ENCODE assay signal across 8 mouse cellular contexts in the genomic region with DNA sequence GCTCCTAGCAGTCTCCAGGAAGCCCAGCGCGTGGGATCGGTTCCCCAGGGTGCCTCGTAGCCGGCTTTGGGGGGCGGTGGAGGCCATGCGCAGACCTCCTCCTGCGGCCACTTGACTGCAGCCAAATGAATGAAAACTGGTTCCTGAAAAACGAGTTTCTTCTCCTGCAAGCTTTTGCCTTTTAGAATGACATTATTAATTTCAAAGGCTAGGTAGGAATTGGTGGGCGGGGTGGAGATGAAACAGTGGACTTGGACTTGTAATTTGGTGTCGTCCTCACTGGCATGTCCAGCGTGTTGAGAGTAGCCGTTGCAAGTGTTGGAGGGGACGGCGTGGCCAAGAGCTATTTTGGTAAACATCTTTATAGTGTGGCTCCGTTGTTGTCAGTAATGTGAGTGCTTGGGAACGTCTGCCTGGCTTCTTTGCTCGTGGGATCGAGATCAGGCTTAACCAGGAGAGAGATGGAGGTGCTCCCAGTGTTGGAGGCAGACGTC. TPM values are rescaled to one million over a fixed set of nuclear protein-coding genes. Genes with fewer than 3 reads are reported as not detected.
DNase-seq lines count a peak whose midpoint lies in the region; ATAC-seq and TF ChIP-seq lines count a peak whose summit lies in the region.

No protein-coding gene starts in this region.

- no peaks in the 10 kb centered on the region for H3K4me1 ChIP-seq in embryonic facial prominence, embryonic 11.5 days (ENCODE audit: control insufficient read depth, insufficient read depth, low read length)
- H3K4me1 ChIP-seq in intestine, embryonic 14.5 days (replicated peaks; ENCODE audit: control insufficient read depth, insufficient read depth, low read length): peaks cover 46% of the 10 kb centered on the region
- H3K4me1 ChIP-seq in neural tube, embryonic 12.5 days: peaks cover 60% of the 10 kb centered on the region

- no peak for ATAC-seq in embryonic facial prominence, embryonic 11.5 days (replicated peaks; ENCODE audit: insufficient number of reproducible peaks, low FRiP score, low TSS enrichment, low read depth)
- ATAC-seq in intestine, embryonic 14.5 days (replicated peaks; ENCODE audit: low FRiP score, low TSS enrichment, low read depth): no peak
- no peak for ATAC-seq in neural tube, embryonic 12.5 days (ENCODE audit: low FRiP score, low read depth)

- peak overlapping the region; percentile 99 for H3K27ac ChIP-seq in left cerebral cortex, adult 2 months
- H3K27ac ChIP-seq in embryonic facial prominence, embryonic 11.5 days (replicated peaks; ENCODE audit: low read depth, low read length): peak overlapping the region; percentile 81; the same call in 1 of the 2 replicates
- H3K27ac ChIP-seq in intestine, embryonic 14.5 days (ENCODE audit: low read depth): peak overlapping the region; percentile 98
- H3K27ac ChIP-seq in neural tube, embryonic 12.5 days: peak overlapping the region; percentile 97; the same call in 1 of the 2 replicates

- peaks cover 8% of the 10 kb centered on the region for H3K36me3 ChIP-seq in embryonic facial prominence, embryonic 11.5 days (replicated peaks; ENCODE audit: control insufficient read depth, insufficient read depth, low read depth, low read length)
- peaks cover 19% of the 10 kb centered on the region for H3K36me3 ChIP-seq in intestine, embryonic 14.5 days (ENCODE audit: control insufficient read depth, insufficient read depth, low read length)
- peaks cover 20% of the 10 kb centered on the region for H3K36me3 ChIP-seq in neural tube, embryonic 12.5 days

- 1% methylated on average over 20 of the region's 20 CpGs for WGBS in embryonic facial prominence, embryonic 11.5 days
- under 1% methylated on average over 20 of the region's 20 CpGs for WGBS in intestine, embryonic 14.5 days
- WGBS in neural tube, embryonic 12.5 days: under 1% methylated on average over 20 of the region's 20 CpGs

- DNase-seq in left cerebral cortex, adult 2 months (ENCODE audit: extremely low spot score in 1 of 2, low spot score in 2 of 2): no peak
- DNase-seq in left cerebral cortex, postnatal 4 days: no peak
- no peak for DNase-seq in embryonic facial prominence, embryonic 11.5 days (ENCODE audit: low spot score)
- peak; percentile 72 for DNase-seq in intestine, embryonic 14.5 days (ENCODE audit: low spot score)
- no peak for DNase-seq in adrenal gland, postnatal 10 days
- no peak for DNase-seq in layer of hippocampus, postnatal 25 days (ENCODE audit: extremely low spot score in 1 of 2, low spot score in 1 of 2)
- no peak for DNase-seq in left cerebral cortex, adult 11 months (ENCODE audit: low spot score)

- peak overlapping the region; percentile 78 for H3K4me2 ChIP-seq in embryonic facial prominence, embryonic 11.5 days (ENCODE audit: low read depth, low read length)
- H3K4me2 ChIP-seq in intestine, embryonic 14.5 days (ENCODE audit: low read length): peak overlapping the region; percentile 90
- peak overlapping the region; percentile 85 for H3K4me2 ChIP-seq in neural tube, embryonic 12.5 days (replicated peaks)

- H3K27me3 ChIP-seq in embryonic facial prominence, embryonic 11.5 days (ENCODE audit: control insufficient read depth, insufficient read depth, low read length): no peaks in the 10 kb centered on the region
- no peaks in the 10 kb centered on the region for H3K27me3 ChIP-seq in intestine, embryonic 14.5 days (replicated peaks; ENCODE audit: control insufficient read depth, insufficient read depth, low read length)
- H3K27me3 ChIP-seq in neural tube, embryonic 12.5 days (replicated peaks): no peaks in the 10 kb centered on the region

- intact Hi-C loops in left cerebral cortex, adult 2 months (cut with DNase I): loop anchor here (2.0 to 5.0 kb wide), 6 partner anchors 150 to 535 kb away; no protein-coding TSS in a partner anchor
- intact Hi-C loops in left cerebral cortex, postnatal 4 days (cut with DNase I): loop anchor here (10.0 kb wide), 4 partner anchors 143 to 403 kb away; no protein-coding TSS in a partner anchor

- peak overlapping the region; percentile 90 for H3K9ac ChIP-seq in embryonic facial prominence, embryonic 11.5 days (replicated peaks; ENCODE audit: low read length)
- peak overlapping the region; percentile 87 for H3K9ac ChIP-seq in intestine, embryonic 14.5 days (ENCODE audit: low read length)
- H3K9ac ChIP-seq in neural tube, embryonic 12.5 days: peak overlapping the region; percentile 95

- no peak for TF ChIP-seq CTCF in left cerebral cortex, adult 2 months (IDR thresholded peaks at IDR 0.05)

- peak overlapping the region; percentile 88 for H3K4me3 ChIP-seq in left cerebral cortex, adult 2 months
- peak overlapping the region; percentile 87 for H3K4me3 ChIP-seq in embryonic facial prominence, embryonic 11.5 days (ENCODE audit: low read depth, low read length)
- peak overlapping the region; percentile 92 for H3K4me3 ChIP-seq in intestine, embryonic 14.5 days (ENCODE audit: low read depth, low read length)
- peak overlapping the region; percentile 94 for H3K4me3 ChIP-seq in neural tube, embryonic 12.5 days

- no peaks in the 10 kb centered on the region for H3K9me3 ChIP-seq in embryonic facial prominence, embryonic 11.5 days (replicated peaks; ENCODE audit: control insufficient read depth, low read length)
- no peaks in the 10 kb centered on the region for H3K9me3 ChIP-seq in intestine, embryonic 14.5 days (ENCODE audit: control insufficient read depth, low read length)
- H3K9me3 ChIP-seq in neural tube, embryonic 12.5 days: no peaks in the 10 kb centered on the region

RNA-seq across cellular contexts. Expression of a gene that starts 0.9 kb away (rescaled TPM):
- total RNA-seq in left cerebral cortex, adult 2 months (2021): 100 to 1,000 TPM; 653 to 683 TPM
- 100 to 1,000 TPM; 740 to 833 TPM for total RNA-seq in left cerebral cortex, postnatal 4 days (2021)
- 8.3 and 10.5 TPM in 2 replicates for polyA plus RNA-seq in embryonic facial prominence, embryonic 11.5 days (2014; fragmentation: Nextera tagmentation; extraction: Ambion mirVana)
- polyA plus RNA-seq in intestine, embryonic 14.5 days (2014; fragmentation: Nextera tagmentation; extraction: Ambion mirVana): 6.6 and 8.2 TPM in 2 replicates
- 28.8 and 35.3 TPM in 2 replicates for polyA plus RNA-seq in neural tube, embryonic 12.5 days (2016; fragmentation: Nextera tagmentation; extraction: Ambion mirVana)
- total RNA-seq in adrenal gland, postnatal 10 days (2021): 10 to 100 TPM; 19.6 to 20.3 TPM
- total RNA-seq in layer of hippocampus, postnatal 25 days (2021): 100 to 1,000 TPM; 670 to 691 TPM

RNA-seq across cellular contexts. Expression of a gene that starts 43.7 kb away (rescaled TPM):
- 100 to 1,000 TPM; 102 to 103 TPM for total RNA-seq in left cerebral cortex, adult 2 months (2021)
- total RNA-seq in left cerebral cortex, postnatal 4 days (2021): 10 to 100 TPM; 38.9 to 42.2 TPM
- 25.9 and 28.3 TPM in 2 replicates for polyA plus RNA-seq in embryonic facial prominence, embryonic 11.5 days (2014; fragmentation: Nextera tagmentation; extraction: Ambion mirVana)
- polyA plus RNA-seq in intestine, embryonic 14.5 days (2014; fragmentation: Nextera tagmentation; extraction: Ambion mirVana): 52.4 and 56.7 TPM in 2 replicates
- 29.2 and 30.1 TPM in 2 replicates for polyA plus RNA-seq in neural tube, embryonic 12.5 days (2016; fragmentation: Nextera tagmentation; extraction: Ambion mirVana)
- total RNA-seq in adrenal gland, postnatal 10 days (2021): 10 to 100 TPM; 26.7 to 29.8 TPM
- 100 to 1,000 TPM; 122 to 135 TPM for total RNA-seq in layer of hippocampus, postnatal 25 days (2021)

Comparison
In these comparisons a context has a peak if more than half of its experiments do, and no peak if none do; other contexts are left out.
1. RNA of a gene that starts 0.9 kb away (total RNA-seq): 740 to 833 TPM in left cerebral cortex, postnatal 4 days, 670 to 691 TPM in layer of hippocampus, postnatal 25 days and 653 to 683 TPM in left cerebral cortex, adult 2 months; 19.6 to 20.3 TPM in adrenal gland, postnatal 10 days; every median in the first group is over 10 times any median in the second.
2. Peak in every context shown above with its lines, with median percentiles within 50 percentile points of each other: H3K27ac ChIP-seq, H3K4me3 ChIP-seq, H3K4me2 ChIP-seq and H3K9ac ChIP-seq.